Mouse (Mus musculus) left cerebral cortex, adult 2 months (tissue): ENCODE results near the gene Csnk2b. TPM values are rescaled to one million over a fixed set of nuclear protein-coding genes. Genes with fewer than 3 reads are reported as not detected.

Experiments
- DNase-seq, 2 experiments: peaks; one replicate each; pipeline ENCODE4 v3.0.0; 2021 to 2022; ENCODE audit warnings: low spot score in 2 of 2, mixed read lengths in 1 of 2; ENCODE audit errors: extremely low spot score in 1 of 2
- H3K27ac ChIP-seq: fragments of 200-600 bp; 2 replicates; pipeline ENCODE4 v1.8.1; 2022
- H3K4me3 ChIP-seq: fragments of 200-600 bp; 2 replicates; pipeline ENCODE4 v1.8.1; 2022
- CTCF ChIP-seq: fragments of 200-600 bp; IDR thresholded peaks from 2 replicates; pipeline ENCODE4 v1.8.1; 2022; ENCODE audit warnings: antibody characterized with exemption, mild to moderate bottlenecking, moderate library complexity
- intact Hi-C: fragments of 180-260 bp; cut with DNase I; formaldehyde crosslinking; loops from one replicate; pipeline ENCODE4 v1.15.1; 2025
- total RNA-seq, 2 experiments: library from RNA; stranded (reverse); gene quantifications; 2 replicates each; pipeline ENCODE4 v1.2.3; 2021

Gene Csnk2b
- total RNA-seq, 2 experiments from 2014 or later = 177 to 187 TPM

DNA sequence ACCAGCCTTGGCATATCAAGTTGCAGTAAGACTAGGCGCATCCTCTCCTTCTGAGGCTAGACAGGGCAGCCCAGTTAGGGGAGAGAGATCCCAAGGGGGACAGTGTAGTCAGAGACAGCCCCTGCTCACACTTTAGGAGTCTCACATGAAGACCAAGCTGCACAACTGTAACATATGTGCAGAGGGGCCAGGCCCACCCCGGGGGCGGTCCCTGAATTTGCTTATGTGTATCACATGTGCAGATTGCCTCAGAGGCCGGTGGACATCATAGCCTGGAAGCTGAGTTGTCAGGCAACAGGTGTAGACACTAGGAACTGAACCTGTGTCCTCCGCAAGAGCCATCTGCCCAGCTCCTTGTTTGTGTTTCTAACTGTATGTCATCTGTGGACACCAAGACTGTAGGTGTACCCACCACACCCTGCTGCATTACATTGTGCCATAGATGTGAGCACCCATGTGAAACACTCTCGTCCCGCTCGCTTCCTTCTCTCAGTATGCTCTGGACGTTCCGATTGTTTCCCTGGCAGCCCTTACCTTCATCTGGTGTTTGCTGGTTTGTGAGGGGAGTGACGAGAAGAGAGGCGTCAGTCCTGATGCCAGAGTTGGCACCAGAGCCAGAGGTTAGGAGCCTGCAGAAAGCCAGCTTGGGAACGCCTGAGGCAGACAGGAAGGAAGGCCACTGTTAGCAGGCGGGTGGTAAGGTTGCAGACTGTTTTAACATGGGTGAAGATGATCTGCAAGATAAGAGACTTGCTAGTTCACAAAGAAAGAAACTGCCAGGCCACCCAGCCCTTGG, 29.3 kb downstream of the Csnk2b start:
- H3K4me3 ChIP-seq = no peak overlapping the region
- no peak overlapping the region for H3K27ac ChIP-seq
- intact Hi-C loops = no loop called here
- TF ChIP-seq CTCF = no peak
- DNase-seq = no peak

- no peak for TF ChIP-seq CTCF
- peak overlapping the region; percentile 99; the same call in 1 of the 2 replicates for H3K27ac ChIP-seq
- intact Hi-C loops = no loop called here
These were observed 31.5 kb downstream of the Csnk2b start for GRCm38 (mm10) chr17:35090166-35090932.

GRCm38 (mm10) chr17:35088825-35089644, 32.8 kb downstream of the Csnk2b start, which contains the start of gene Abhd16a:
Abhd16a (plus strand) TSS chr17:35089263.
- Histone ChIP-seq H3K27ac (peak within 1 kb of the TSS; percentile 99), H3K4me3 (peak within 1 kb of the TSS; percentile 72)
- intact Hi-C loops = no loop called here
- DNase-seq = peak; percentile 93
- peak; percentile 34 for TF ChIP-seq CTCF

More at GRCm38 (mm10) chr17:35090166-35090932, 31.5 kb downstream of the Csnk2b start:
- no peak for DNase-seq
- peak overlapping the region; percentile 72 for H3K4me3 ChIP-seq

- intact Hi-C loops = no loop called here
These were observed 33.7 kb downstream of the Csnk2b start for GRCm38 (mm10) chr17:35088151-35088550.

GRCm38 (mm10) chr17:35085208-35085865, 36.5 kb downstream of the Csnk2b start, which contains the start of gene Ly6g6f:
Ly6g6f (minus strand) TSS chr17:35085610.
- Histone ChIP-seq H3K27ac (no peak within 1 kb of the TSS), H3K4me3 (no peak within 1 kb of the TSS)
- no peak for DNase-seq
- intact Hi-C loops = no loop called here
- no peak for TF ChIP-seq CTCF

More at GRCm38 (mm10) chr17:35088151-35088550, 33.7 kb downstream of the Csnk2b start:
- no peak overlapping the region for H3K4me3 ChIP-seq
- H3K27ac ChIP-seq = no peak overlapping the region
- DNase-seq = no peak
- peak; percentile 51 for TF ChIP-seq CTCF

DNA sequence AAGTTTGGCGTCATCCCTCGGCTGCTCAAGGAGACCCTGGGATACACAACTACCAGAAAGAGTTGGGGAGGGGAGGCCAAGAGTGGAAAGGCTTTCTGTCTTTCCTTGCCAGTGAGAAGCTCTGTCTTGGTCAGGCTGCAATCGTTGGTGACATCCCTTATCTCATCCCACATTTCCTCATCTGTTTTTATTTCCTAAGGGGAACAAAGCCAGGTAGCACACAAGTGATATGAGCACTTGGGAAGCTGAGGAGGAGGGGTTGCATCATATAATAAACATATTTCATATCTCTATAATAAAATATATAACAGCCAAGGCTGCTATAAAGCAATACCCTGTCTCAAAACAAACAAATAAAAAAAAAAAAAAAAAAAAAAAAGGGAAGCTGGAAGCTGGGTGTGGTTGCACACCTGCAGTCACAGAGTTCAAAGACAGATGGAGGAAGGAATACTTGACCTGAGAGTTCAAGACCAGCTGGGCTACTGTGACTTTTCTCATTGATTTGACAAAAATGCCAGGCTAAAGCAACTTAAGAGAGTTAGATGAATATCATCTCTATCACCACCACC, 37.8 kb downstream of the Csnk2b start:
- no peak for TF ChIP-seq CTCF
- DNase-seq = no peak
- Histone ChIP-seq H3K27ac (no peak overlapping the region), H3K4me3 (no peak overlapping the region)
- intact Hi-C loops = no loop called here

GRCm38 (mm10) chr17:35082841-35083576, 38.8 kb downstream of the Csnk2b start:
- no peak for TF ChIP-seq CTCF
- no peak overlapping the region for H3K4me3 ChIP-seq
- no peak overlapping the region for H3K27ac ChIP-seq
- intact Hi-C loops = no loop called here
- no peak for DNase-seq

- no peak for DNase-seq
- no peak for TF ChIP-seq CTCF
- intact Hi-C loops = no loop called here
- Histone ChIP-seq H3K4me3 (no peak overlapping the region), H3K27ac (0 out of 2 replicates have a peak overlapping the region, but pooled peaks have one; percentile 19)
These were observed 41.1 kb downstream of the Csnk2b start for GRCm38 (mm10) chr17:35080710-35081109.

DNA sequence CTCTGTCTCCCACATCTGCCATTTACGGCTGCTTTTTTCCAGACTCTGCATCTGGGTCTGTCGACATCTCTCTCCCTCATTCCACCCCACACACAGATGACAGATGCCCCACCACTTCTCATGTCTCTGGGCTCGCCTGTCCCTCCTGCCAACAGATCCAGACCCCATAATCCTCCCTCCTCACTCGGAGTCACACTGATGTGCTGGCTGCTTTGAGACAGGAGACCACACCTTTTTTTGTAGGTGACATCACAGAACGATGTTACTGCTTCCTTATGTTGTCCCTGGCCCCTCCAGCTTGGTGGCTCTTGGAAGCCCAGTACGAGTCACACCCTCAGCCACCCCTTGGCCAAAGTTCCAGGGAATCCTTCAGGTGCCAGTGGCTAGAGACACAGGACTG, 41.6 kb downstream of the Csnk2b start:
- Histone ChIP-seq H3K4me3 (no peak overlapping the region), H3K27ac (no peak overlapping the region)
- no peak for TF ChIP-seq CTCF
- no peak for DNase-seq
- intact Hi-C loops = no loop called here

DNA sequence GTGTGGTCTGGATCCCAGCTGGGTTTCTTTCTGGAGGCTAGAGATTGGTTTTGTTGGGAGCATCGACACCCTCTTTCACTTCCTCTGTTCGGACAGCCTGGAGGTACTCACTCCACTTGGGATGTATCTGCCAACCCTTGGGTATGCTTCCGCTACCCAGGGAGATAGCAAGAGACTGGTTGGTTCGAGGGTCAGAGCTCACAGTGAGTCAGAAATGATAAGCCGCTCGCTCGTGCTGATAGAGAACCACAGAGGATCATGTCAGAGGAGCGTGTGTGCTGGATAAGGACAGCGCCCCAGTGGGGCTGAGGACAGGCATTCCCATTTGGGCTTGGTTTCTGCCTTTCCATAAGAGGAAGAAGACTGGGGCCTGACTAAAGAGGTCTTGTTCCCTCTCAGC, 42.1 kb downstream of the Csnk2b start:
- H3K4me3 ChIP-seq = no peak overlapping the region
- DNase-seq = no peak
- H3K27ac ChIP-seq = no peak overlapping the region
- intact Hi-C loops = no loop called here
- no peak for TF ChIP-seq CTCF
